Mouse (Mus musculus) c-Kit-positive CD71-negative TER-119-negative erythroid progenitor cells, embryonic 14.5 days (primary cell): Measurements from ENCODE around the gene Plxna4.

Experiments
- DNase-seq: peaks from one replicate; pipeline ENCODE4 v3.0.0-alpha.2; 2013; ENCODE audit warnings: low read depth

Gene Plxna4

DNA sequence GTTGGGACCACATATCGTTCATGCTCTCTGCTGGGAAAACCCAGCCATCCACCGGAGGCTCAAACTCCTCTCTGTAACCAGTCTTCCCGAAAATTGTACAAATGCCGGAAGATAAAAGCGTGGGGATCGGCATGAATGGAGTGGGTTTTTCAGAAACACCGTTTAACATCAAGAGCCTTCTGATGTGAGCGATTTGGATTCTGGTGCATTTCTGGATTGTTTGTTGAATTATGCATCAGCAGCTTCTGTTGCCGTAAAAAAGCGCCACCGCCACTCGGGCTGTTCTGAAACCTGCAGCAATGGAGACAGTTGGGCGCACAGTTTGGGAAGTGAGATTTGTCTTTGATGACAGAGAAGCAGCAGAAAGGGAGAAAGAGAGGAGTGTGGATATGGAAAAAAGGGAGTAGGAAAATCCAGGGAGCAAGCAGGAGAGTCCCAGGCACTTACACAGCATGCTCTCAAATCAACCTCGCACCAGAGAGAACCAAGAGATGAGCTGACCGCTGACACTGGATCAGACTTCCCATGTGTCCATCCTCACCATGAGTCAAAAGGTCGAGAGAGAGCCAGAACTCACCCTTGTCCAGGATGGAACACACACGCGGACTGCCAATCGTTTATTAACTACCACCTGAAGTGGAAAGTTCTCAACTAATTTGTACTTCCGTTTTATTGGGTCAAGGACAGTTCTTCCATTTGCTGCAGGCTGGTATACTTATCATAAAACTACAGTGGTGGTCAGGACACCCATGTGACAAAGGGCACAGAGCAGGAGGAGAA, 181.5 kb downstream of the Plxna4 start:
- no peak for DNase-seq

- DNase-seq = no peak
Measured at GRCm38 (mm10) chr6:32402560-32403235, 185.3 kb downstream of the Plxna4 start.

- DNase-seq = no peak
Measured at GRCm38 (mm10) chr6:32398261-32398660, 189.7 kb downstream of the Plxna4 start.

GRCm38 (mm10) chr6:32397133-32397730, 190.8 kb downstream of the Plxna4 start:
- DNase-seq = no peak

GRCm38 (mm10) chr6:32395415-32395814, 192.6 kb downstream of the Plxna4 start:
- DNase-seq = no peak

DNA sequence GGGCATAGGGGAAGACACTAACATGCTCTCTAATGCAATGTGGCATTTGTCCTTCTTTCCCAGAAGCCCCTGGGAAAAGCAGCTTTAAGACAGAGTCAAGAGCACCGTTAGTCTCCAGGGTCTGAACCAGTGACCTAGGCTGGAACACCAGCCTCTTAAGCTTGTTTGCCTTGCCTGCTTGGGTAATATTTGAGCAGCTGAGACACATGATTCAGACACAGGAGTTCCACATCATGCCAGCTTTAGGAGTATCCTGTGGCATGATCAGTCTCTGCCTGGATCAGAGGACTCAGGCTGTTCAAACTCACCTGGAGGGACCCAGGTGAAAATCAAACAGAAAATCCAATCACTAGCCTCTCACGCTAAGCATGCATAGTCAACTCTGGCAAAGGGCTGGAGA, 195.7 kb downstream of the Plxna4 start:
- no peak for DNase-seq

GRCm38 (mm10) chr6:32388276-32388675, 199.7 kb downstream of the Plxna4 start:
- no peak for DNase-seq

GRCm38 (mm10) chr6:32386915-32387314, 201.1 kb downstream of the Plxna4 start:
- DNase-seq = no peak

DNA sequence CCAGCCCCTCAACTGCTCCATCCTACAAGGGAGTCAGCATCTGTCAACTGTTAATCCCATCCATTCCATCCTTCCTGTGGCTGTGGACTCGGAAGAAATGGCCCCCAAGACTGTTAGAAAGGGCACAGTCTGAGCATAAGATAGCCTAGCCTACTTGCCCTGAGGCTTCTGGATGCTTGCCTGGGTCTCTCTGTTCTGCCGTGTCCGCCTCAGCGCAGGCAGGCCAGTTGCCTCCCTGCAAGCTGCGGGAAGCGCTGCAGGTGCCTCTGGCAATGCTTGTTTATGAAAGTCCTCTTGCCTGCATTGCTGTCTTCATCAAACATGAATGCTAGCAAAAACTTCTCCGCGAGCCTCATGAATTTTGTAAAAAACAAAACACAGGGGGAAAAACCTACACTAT, 203.1 kb downstream of the Plxna4 start:
- DNase-seq = no peak

DNA sequence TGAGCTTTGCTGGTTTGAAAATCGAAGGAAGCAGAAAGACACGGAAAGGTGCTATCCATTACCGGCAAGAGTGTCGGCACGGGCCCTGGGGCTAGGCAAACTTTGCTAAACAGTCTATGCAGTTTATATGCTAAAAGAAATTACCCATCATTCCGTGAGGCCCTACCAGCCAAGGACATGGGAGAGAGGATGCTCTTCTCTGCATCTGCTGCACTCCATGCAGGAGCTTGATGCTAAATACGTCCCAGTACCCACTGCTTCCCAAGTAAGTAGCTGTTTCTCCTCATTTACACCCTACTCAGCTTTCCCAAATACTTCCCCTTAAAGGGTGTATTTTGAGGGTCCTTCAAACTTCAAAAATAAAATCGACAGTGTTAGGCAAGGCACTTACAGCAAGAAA, 203.6 kb downstream of the Plxna4 start:
- no peak for DNase-seq

DNA sequence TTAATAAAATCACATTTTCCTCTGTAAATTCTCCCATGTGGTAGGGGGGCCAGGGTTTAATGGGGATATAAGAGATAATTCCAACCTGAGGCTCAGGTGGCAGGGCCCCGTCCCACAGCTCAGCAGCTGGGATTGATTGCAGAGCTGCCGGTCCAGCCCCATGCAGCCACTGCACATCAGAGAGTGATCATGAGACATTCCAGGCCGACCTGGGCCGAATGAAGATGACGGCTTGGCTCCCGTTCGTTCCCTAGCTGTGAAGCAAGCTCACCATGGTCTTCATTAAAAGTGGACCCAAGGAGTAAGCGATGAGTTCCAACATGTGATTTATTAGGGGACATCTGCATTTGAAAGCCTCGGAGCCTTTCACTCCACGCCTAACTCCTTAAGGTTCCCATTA, 206.5 kb downstream of the Plxna4 start:
- no peak for DNase-seq

DNA sequence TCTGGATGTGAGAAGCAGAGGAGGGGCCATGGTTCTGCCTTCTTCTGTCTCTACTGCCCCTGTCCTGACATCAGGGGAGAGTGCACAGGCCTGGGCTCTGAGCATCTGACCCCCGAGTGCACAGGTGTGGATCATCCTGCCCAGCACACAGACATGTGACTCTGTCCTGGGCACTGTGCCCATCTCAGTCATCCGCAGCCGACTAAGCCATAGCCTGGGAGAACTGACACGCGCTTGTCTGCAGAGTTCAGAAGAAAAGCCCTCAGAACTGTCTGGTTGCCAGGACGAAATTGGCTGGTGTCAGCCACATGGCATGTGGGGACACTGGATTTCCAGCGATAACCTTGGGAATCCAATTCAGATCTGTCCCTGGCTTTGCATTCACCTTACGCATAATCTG, 210.8 kb downstream of the Plxna4 start:
- no peak for DNase-seq

GRCm38 (mm10) chr6:32373931-32374361, 214.0 kb downstream of the Plxna4 start:
- no peak for DNase-seq

DNA sequence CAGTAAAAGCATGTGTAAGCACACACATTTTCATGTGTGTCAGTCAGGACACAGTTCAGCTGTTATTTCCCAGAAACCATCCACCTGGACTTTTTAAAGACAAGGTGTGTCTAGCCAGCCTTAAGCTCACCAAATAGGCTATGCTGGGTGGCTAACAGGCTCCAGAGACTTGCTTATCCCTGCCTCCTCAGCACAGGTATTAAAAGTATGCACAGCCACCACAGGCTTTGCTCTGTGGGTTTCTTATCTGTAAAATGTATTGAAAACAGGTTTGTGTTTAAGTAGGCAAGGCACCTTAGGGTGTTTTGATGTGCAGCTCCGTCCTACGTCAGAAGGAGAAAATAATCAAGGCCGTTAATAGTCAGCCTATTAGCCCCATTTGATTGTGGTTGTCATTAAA, 218.9 kb downstream of the Plxna4 start:
- DNase-seq = no peak

GRCm38 (mm10) chr6:32368408-32368807, 219.6 kb downstream of the Plxna4 start:
- DNase-seq = no peak

- DNase-seq = no peak
Measured at GRCm38 (mm10) chr6:32364933-32365332, 223.1 kb downstream of the Plxna4 start.

- DNase-seq = no peak
Measured at GRCm38 (mm10) chr6:32363489-32364068, 224.4 kb downstream of the Plxna4 start.

DNA sequence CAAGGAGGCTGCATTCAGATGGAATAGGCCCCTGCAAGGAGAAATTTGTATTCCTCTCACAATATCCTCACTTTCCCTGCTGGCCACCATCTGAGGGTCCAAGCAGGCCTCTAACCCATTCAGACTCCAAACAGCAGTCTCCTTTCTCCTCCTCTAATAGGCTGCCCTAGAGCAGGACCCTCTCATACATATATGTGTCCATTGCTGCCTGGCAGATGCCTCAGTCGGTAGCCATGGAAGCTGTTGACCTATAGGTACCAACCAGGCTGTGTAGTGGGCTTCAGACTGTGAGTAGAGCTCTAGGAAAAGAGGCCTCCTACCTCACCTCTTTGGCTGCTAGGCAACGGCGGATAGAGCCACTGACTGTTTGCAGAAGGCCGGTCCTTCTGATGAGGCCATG, 225.6 kb downstream of the Plxna4 start:
- DNase-seq = no peak

DNA sequence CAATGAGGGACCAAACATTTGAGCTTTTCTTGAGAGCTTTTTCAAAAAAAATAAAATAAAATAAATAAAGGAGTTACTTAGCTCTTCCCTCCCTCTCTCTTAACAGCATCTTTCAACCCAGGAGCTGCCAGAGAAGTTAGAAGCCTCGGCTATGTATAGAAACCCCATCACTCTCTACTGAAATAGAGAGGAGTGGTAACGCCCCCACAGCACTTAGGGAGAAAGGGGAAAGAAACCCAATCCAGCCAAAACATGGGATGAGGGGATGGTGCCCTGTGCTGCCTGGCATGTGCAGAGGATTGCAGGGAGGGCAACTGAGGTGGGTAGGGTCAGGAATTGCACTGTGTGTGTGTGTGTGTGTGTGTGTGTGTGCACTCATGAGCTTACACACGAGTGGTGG, 228.3 kb downstream of the Plxna4 start:
- no peak for DNase-seq

- no peak for DNase-seq
Measured at GRCm38 (mm10) chr6:32357497-32357896, 230.5 kb downstream of the Plxna4 start.

- no peak for DNase-seq
Measured at GRCm38 (mm10) chr6:32355559-32355958, 232.4 kb downstream of the Plxna4 start.

DNA sequence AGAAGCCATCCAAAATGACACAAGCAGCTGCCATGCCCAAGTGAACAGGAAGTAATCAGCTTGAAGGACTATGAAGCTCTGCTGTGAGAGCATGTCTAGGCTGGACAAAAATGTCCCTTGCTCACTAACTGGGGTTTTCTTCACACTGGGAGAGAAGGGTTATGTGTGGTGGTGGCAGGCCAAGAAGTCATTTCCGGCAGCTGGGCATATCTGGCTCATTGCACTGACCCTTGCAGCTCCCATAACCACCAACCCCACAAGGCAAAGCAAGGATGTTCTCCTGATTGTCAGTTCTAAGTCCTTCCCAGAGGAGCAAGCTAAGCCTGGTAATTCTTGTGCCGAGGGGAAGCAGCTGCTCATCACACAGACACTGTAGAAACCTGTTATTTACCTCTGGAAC, 239.0 kb downstream of the Plxna4 start:
- DNase-seq = no peak

DNA sequence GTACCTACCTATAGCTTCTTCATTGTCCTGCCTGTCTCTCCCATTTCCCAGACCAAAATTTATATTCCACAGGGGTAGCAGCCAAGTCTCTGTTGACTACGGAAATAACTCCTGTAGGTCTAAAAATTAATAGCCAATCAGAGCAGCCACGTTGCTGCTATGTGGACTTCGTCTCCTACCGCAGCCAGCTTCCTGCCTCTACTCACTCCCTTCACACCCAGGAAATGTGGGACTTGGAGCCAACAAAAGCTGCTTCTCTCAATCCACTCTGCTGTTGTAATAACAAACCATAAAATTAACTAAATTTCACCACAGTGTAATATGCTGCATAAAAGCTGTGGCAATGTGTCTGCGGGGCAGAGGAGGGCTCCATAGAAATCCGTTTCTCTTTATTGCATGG, 239.9 kb downstream of the Plxna4 start:
- DNase-seq = no peak
